ENCODE assay signal across 12 mouse cellular contexts in the genomic region with DNA sequence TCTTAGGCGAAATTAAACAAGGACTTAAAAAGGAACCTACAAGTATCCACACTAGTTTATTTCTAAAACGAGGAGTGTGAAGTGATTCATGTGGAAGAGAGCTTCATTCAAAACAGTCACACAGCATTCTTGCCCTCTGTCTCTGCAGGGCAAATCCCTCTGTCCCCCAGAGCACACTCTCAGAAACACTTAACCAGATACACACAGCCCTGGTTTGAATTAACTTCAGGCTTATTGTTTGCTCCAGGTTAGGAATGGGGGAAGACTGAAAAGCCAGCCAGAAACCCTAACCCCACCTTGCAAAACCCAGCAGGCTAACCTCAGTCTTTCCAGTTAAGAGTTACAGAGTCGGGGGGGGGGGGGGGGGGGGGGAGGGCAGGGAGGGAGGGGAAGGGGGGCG. TPM values are rescaled to one million over a fixed set of nuclear protein-coding genes. Genes with fewer than 3 reads are reported as not detected.
DNase-seq lines count a peak whose midpoint lies in the region; ATAC-seq and TF ChIP-seq lines count a peak whose summit lies in the region.
"Had no signal": no experiment of that assay in that cellular context is flagged by ENCODE, and none has a peak within 500 bp of the region (broad histone marks: within the 10 kb centered on the region; RNA-seq: fewer than 3 reads in every experiment).

No protein-coding gene starts in this region.

- peak overlapping the region; percentile 84; the same call in 1 of the 2 replicates for H3K4me2 ChIP-seq in heart, postnatal 0 days (ENCODE audit: low read depth, low read length)
- peak overlapping the region; percentile 91 for H3K4me2 ChIP-seq in embryonic facial prominence, embryonic 12.5 days (replicated peaks)
- peak overlapping the region; percentile 92; the same call in 1 of the 2 replicates for H3K4me2 ChIP-seq in hindbrain, postnatal 0 days (ENCODE audit: low read depth, low read length)
- peak overlapping the region; percentile 82 for H3K4me2 ChIP-seq in midbrain, embryonic 14.5 days (ENCODE audit: low read length)

- WGBS in heart, postnatal 0 days: 16% methylated on average over 4 of the region's 4 CpGs
- 11% methylated on average over 2 of the region's 4 CpGs for WGBS in embryonic facial prominence, embryonic 12.5 days
- WGBS in hindbrain, postnatal 0 days: 38% methylated on average over 3 of the region's 4 CpGs
- 10% methylated on average over 4 of the region's 4 CpGs for WGBS in midbrain, embryonic 14.5 days

- no peaks in the 10 kb centered on the region for H3K36me3 ChIP-seq in heart, postnatal 0 days (replicated peaks; ENCODE audit: control insufficient read depth, insufficient read depth, low read length)
- H3K36me3 ChIP-seq in embryonic facial prominence, embryonic 12.5 days: peaks cover 7% of the 10 kb centered on the region
- no peaks in the 10 kb centered on the region for H3K36me3 ChIP-seq in hindbrain, postnatal 0 days (ENCODE audit: insufficient read depth, low read length)
- no peaks in the 10 kb centered on the region; the same call in none of the 2 replicates for H3K36me3 ChIP-seq in midbrain, embryonic 14.5 days (ENCODE audit: control insufficient read depth, insufficient read depth, low read length)

- no peak for TF ChIP-seq EP300 in heart, postnatal 0 days (IDR thresholded peaks at IDR 0.05; ENCODE audit: low read depth)

- H3K9ac ChIP-seq in heart, postnatal 0 days (replicated peaks; ENCODE audit: low read depth, low read length): no peak overlapping the region
- peak overlapping the region; percentile 99 for H3K9ac ChIP-seq in embryonic facial prominence, embryonic 12.5 days
- no peak overlapping the region for H3K9ac ChIP-seq in hindbrain, postnatal 0 days (replicated peaks; ENCODE audit: low read length)
- no peak overlapping the region; the same call in 1 of the 2 replicates for H3K9ac ChIP-seq in midbrain, embryonic 14.5 days (replicated peaks; ENCODE audit: low read length)

- TF ChIP-seq CTCF in heart, postnatal 0 days (IDR thresholded peaks at IDR 0.05; ENCODE audit: low read depth): no peak
- TF ChIP-seq CTCF in hindbrain, postnatal 0 days (IDR thresholded peaks at IDR 0.05; ENCODE audit: low read depth): no peak

- no peaks in the 10 kb centered on the region for H3K9me3 ChIP-seq in heart, postnatal 0 days (replicated peaks; ENCODE audit: control insufficient read depth, low read length)
- H3K9me3 ChIP-seq in embryonic facial prominence, embryonic 12.5 days: no peaks in the 10 kb centered on the region
- no peaks in the 10 kb centered on the region for H3K9me3 ChIP-seq in hindbrain, postnatal 0 days (ENCODE audit: low read length)
- H3K9me3 ChIP-seq in midbrain, embryonic 14.5 days (ENCODE audit: control insufficient read depth, low read length): no peaks in the 10 kb centered on the region
- H3K9me3 ChIP-seq: megakaryocyte, embryonic 14.5 days had no signal

- peaks cover 37% of the 10 kb centered on the region for H3K4me1 ChIP-seq in heart, postnatal 0 days (ENCODE audit: control insufficient read depth, insufficient read depth)
- H3K4me1 ChIP-seq in embryonic facial prominence, embryonic 12.5 days: peaks cover 34% of the 10 kb centered on the region
- peaks cover 12% of the 10 kb centered on the region for H3K4me1 ChIP-seq in hindbrain, postnatal 0 days (ENCODE audit: insufficient read depth, low read length)
- H3K4me1 ChIP-seq in midbrain, embryonic 14.5 days (ENCODE audit: control insufficient read depth, insufficient read depth, low read length): peaks cover 29% of the 10 kb centered on the region

- H3K4me3 ChIP-seq in heart, postnatal 0 days (ENCODE audit: low read depth, low read length): no peak overlapping the region; the same call in 1 of the 2 replicates
- H3K4me3 ChIP-seq in embryonic facial prominence, embryonic 12.5 days: peak overlapping the region; percentile 88
- H3K4me3 ChIP-seq in hindbrain, postnatal 0 days (ENCODE audit: low read length): no peak overlapping the region
- peak overlapping the region; percentile 91 for H3K4me3 ChIP-seq in midbrain, embryonic 14.5 days (replicated peaks; ENCODE audit: low read depth, low read length)

- peak overlapping the region; percentile 16; the same call in 1 of the 2 replicates for H3K27ac ChIP-seq in heart, postnatal 0 days (ENCODE audit: low read depth)
- H3K27ac ChIP-seq in embryonic facial prominence, embryonic 12.5 days: peak overlapping the region; percentile 97
- no peak overlapping the region for H3K27ac ChIP-seq in hindbrain, postnatal 0 days
- H3K27ac ChIP-seq in midbrain, embryonic 14.5 days (replicated peaks; ENCODE audit: low read depth, low read length): no peak overlapping the region

- no peaks in the 10 kb centered on the region for H3K27me3 ChIP-seq in heart, postnatal 0 days (ENCODE audit: control insufficient read depth, insufficient read depth, low read length)
- no peaks in the 10 kb centered on the region for H3K27me3 ChIP-seq in embryonic facial prominence, embryonic 12.5 days
- no peaks in the 10 kb centered on the region for H3K27me3 ChIP-seq in hindbrain, postnatal 0 days (ENCODE audit: insufficient read depth, low read length)
- no peaks in the 10 kb centered on the region for H3K27me3 ChIP-seq in midbrain, embryonic 14.5 days (ENCODE audit: control insufficient read depth, insufficient read depth, low read length)
- H3K27me3 ChIP-seq: megakaryocyte, embryonic 14.5 days had no signal

- ATAC-seq in heart, postnatal 0 days (ENCODE audit: insufficient read depth, low read depth): no peak
- no peak for ATAC-seq in embryonic facial prominence, embryonic 12.5 days (ENCODE audit: insufficient number of reproducible peaks, insufficient read depth, low FRiP score, low TSS enrichment)
- no peak for ATAC-seq in hindbrain, postnatal 0 days
- ATAC-seq in midbrain, embryonic 14.5 days (ENCODE audit: low FRiP score, low TSS enrichment): no peak

- DNase-seq in heart, postnatal 0 days (ENCODE audit: low spot score): peak; percentile 5
- no peak for DNase-seq in heart, adult 18-20 months
- no peak for DNase-seq in hindbrain, postnatal 0 days (ENCODE audit: low spot score)
- DNase-seq in midbrain, embryonic 14.5 days: no peak
- no peak for DNase-seq in spleen, postnatal 4 days (ENCODE audit: low spot score in 2 of 2)
- no peak for DNase-seq in spleen, postnatal 14 days (ENCODE audit: low spot score in 2 of 2)
- DNase-seq in thymus, adult 18-20 months: no peak
- DNase-seq: adrenal gland, postnatal 14 days; kidney, adult 11 months had no signal

RNA-seq across cellular contexts. Expression of gene Igf2bp3, which starts 2.6 kb away (rescaled TPM):
- total RNA-seq in heart, postnatal 0 days (2014; rRNA removed; ENCODE audit: low replicate concordance): 9.4 and 21.5 TPM in 2 replicates
- polyA plus RNA-seq in heart, postnatal 0 days (2015; fragmentation: Nextera tagmentation; extraction: Ambion mirVana): 19.0 and 21.0 TPM in 2 replicates
- not detected for total RNA-seq in heart, adult 18-20 months (2021)
- 109 TPM in 2 replicates for polyA plus RNA-seq in embryonic facial prominence, embryonic 12.5 days (2016; fragmentation: Nextera tagmentation; extraction: Ambion mirVana)
- 8.9 and 13.3 TPM in 2 replicates for total RNA-seq in hindbrain, postnatal 0 days (2014; rRNA removed)
- 16.1 and 16.6 TPM in 2 replicates for polyA plus RNA-seq in hindbrain, postnatal 0 days (2015; fragmentation: Nextera tagmentation; extraction: Ambion mirVana)
- 24.7 and 39.2 TPM in 2 replicates for polyA plus RNA-seq in midbrain, embryonic 14.5 days (2014; fragmentation: Nextera tagmentation; extraction: Ambion mirVana)
- polyA plus RNA-seq: cortical plate, adult 2 months had no signal

RNA-seq across cellular contexts. Expression of gene Tra2a, which starts 51.7 kb away (rescaled TPM):
- total RNA-seq in heart, postnatal 0 days (2014; rRNA removed; ENCODE audit: low replicate concordance): 33.6 and 41.8 TPM in 2 replicates
- 26.0 and 32.5 TPM in 2 replicates for polyA plus RNA-seq in heart, postnatal 0 days (2015; fragmentation: Nextera tagmentation; extraction: Ambion mirVana)
- 10 to 100 TPM; 26.2 to 29.9 TPM for total RNA-seq in heart, adult 18-20 months (2021)
- polyA plus RNA-seq in embryonic facial prominence, embryonic 12.5 days (2016; fragmentation: Nextera tagmentation; extraction: Ambion mirVana): 138 and 147 TPM in 2 replicates
- total RNA-seq in hindbrain, postnatal 0 days (2014; rRNA removed): 54.3 and 60.9 TPM in 2 replicates
- polyA plus RNA-seq in hindbrain, postnatal 0 days (2015; fragmentation: Nextera tagmentation; extraction: Ambion mirVana): 43.0 and 44.6 TPM in 2 replicates
- 58.0 and 105 TPM in 2 replicates for polyA plus RNA-seq in midbrain, embryonic 14.5 days (2014; fragmentation: Nextera tagmentation; extraction: Ambion mirVana)

Comparison
In these comparisons a context has a peak if more than half of its experiments do, and no peak if none do; other contexts are left out.
1. H3K27ac ChIP-seq: peak in heart, postnatal 0 days (single experiment) and embryonic facial prominence, embryonic 12.5 days (single experiment); none in hindbrain, postnatal 0 days (single experiment) and midbrain, embryonic 14.5 days (single experiment).
2. H3K4me3 ChIP-seq: peak in embryonic facial prominence, embryonic 12.5 days (single experiment) and midbrain, embryonic 14.5 days (single experiment); none in heart, postnatal 0 days (single experiment) and hindbrain, postnatal 0 days (single experiment).
3. Peak in every context shown above with its lines, with median percentiles within 50 percentile points of each other: H3K4me2 ChIP-seq.